Comparison of ENCODE assay signal across 12 mouse cellular contexts in the genomic region with DNA sequence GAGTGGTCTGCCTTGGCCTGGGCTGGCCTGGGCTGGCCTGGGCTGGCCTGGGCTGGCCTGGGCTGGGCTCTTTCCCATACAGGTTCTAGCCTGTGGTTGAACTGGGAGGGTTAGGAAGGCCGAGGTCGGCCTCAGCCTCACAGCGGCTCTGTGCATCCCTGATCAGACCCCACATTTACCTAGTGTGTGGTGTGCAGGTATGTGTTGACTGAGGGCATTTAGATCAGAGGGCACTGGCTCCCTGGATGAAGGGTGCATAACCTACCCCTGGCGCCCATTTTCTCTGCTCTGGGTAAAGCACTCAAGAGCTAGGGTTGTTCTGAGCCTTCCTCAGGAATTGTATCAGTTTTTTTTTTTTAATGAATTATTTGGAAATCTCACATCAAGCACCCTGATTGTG. TPM values are rescaled to one million over a fixed set of nuclear protein-coding genes. Genes with fewer than 3 reads are reported as not detected.
DNase-seq lines count a peak whose midpoint lies in the region; ATAC-seq and TF ChIP-seq lines count a peak whose summit lies in the region.
"Had no signal": no experiment of that assay in that cellular context is flagged by ENCODE, and none has a peak within 500 bp of the region (broad histone marks: within the 10 kb centered on the region; RNA-seq: fewer than 3 reads in every experiment).

Gene Astl (plus strand): TSS at position 224 of the 400 bp plus-strand sequence.

- peaks cover 16% of the 10 kb centered on the region for H3K27me3 ChIP-seq in heart, embryonic 16.5 days (ENCODE audit: control insufficient read depth, insufficient read depth, low read length)
- peaks cover 42% of the 10 kb centered on the region for H3K27me3 ChIP-seq in neural tube, embryonic 12.5 days (replicated peaks)
- H3K27me3 ChIP-seq in limb, embryonic 12.5 days: peaks cover 55% of the 10 kb centered on the region
- peaks cover 3% of the 10 kb centered on the region; the same call in 1 of the 2 replicates for H3K27me3 ChIP-seq in stomach, postnatal 0 days (ENCODE audit: control insufficient read depth, insufficient read depth, low read length)

- H3K27ac ChIP-seq in heart, embryonic 16.5 days (ENCODE audit: low read length): peak within 1 kb of the TSS; percentile 26; the same call in 1 of the 2 replicates
- no peak within 1 kb of the TSS for H3K27ac ChIP-seq in neural tube, embryonic 12.5 days
- no peak within 1 kb of the TSS for H3K27ac ChIP-seq in limb, embryonic 12.5 days
- H3K27ac ChIP-seq in stomach, postnatal 0 days (replicated peaks): no peak within 1 kb of the TSS

- DNase-seq in heart, postnatal 25 days (ENCODE audit: low spot score): no peak
- no peak for DNase-seq in neural tube, embryonic 10.5 days (ENCODE audit: extremely low spot score, low spot score)
- no peak for DNase-seq in stomach, postnatal 0 days (ENCODE audit: low spot score)
- DNase-seq in testis, postnatal 10 days (ENCODE audit: low spot score): no peak
- no peak for DNase-seq in cerebellum, adult 11 months
- DNase-seq: kidney, postnatal 36 days had no signal

- no peak for ATAC-seq in heart, embryonic 16.5 days (replicated peaks; ENCODE audit: extremely low read depth, insufficient read depth, low FRiP score)
- ATAC-seq in neural tube, embryonic 12.5 days (ENCODE audit: low FRiP score, low read depth): no peak
- ATAC-seq in limb, embryonic 12.5 days (ENCODE audit: insufficient number of reproducible peaks, insufficient read depth, low FRiP score, low TSS enrichment, low read depth): no peak
- ATAC-seq in stomach, postnatal 0 days (ENCODE audit: low FRiP score, low TSS enrichment): no peak

- H3K36me3 ChIP-seq in heart, embryonic 16.5 days (ENCODE audit: control insufficient read depth, insufficient read depth): no peaks in the 10 kb centered on the region
- H3K36me3 ChIP-seq in neural tube, embryonic 12.5 days: no peaks in the 10 kb centered on the region
- H3K36me3 ChIP-seq in limb, embryonic 12.5 days: no peaks in the 10 kb centered on the region
- no peaks in the 10 kb centered on the region for H3K36me3 ChIP-seq in stomach, postnatal 0 days (ENCODE audit: control insufficient read depth, insufficient read depth, low read length)
- H3K36me3 ChIP-seq: G1E had no signal

- H3K4me2 ChIP-seq in heart, embryonic 16.5 days (ENCODE audit: low read depth, low read length): peak within 1 kb of the TSS; percentile 91
- peak within 1 kb of the TSS; percentile 90 for H3K4me2 ChIP-seq in neural tube, embryonic 12.5 days (replicated peaks)
- H3K4me2 ChIP-seq in limb, embryonic 12.5 days: peak within 1 kb of the TSS; percentile 97
- peak within 1 kb of the TSS; percentile 82; the same call in 1 of the 2 replicates for H3K4me2 ChIP-seq in stomach, postnatal 0 days (replicated peaks; ENCODE audit: low read depth)

- 80% methylated on average over 4 of the region's 4 CpGs for WGBS in heart, embryonic 16.5 days
- 88% methylated on average over 4 of the region's 4 CpGs for WGBS in neural tube, embryonic 12.5 days
- 87% methylated on average over 4 of the region's 4 CpGs for WGBS in limb, embryonic 12.5 days
- WGBS in stomach, postnatal 0 days: 66% methylated on average over 4 of the region's 4 CpGs

- no peak for TF ChIP-seq CTCF in stomach, postnatal 0 days (IDR thresholded peaks at IDR 0.05; ENCODE audit: low read depth)

- peaks cover 8% of the 10 kb centered on the region for H3K4me1 ChIP-seq in heart, embryonic 16.5 days (ENCODE audit: control insufficient read depth, insufficient read depth, low read length)
- peaks cover 12% of the 10 kb centered on the region for H3K4me1 ChIP-seq in neural tube, embryonic 12.5 days
- H3K4me1 ChIP-seq in limb, embryonic 12.5 days (replicated peaks): peaks cover 17% of the 10 kb centered on the region
- 0 out of 2 replicates have a peak, but pooled peaks cover 2% of the 10 kb centered on the region for H3K4me1 ChIP-seq in stomach, postnatal 0 days (replicated peaks; ENCODE audit: control insufficient read depth, insufficient read depth)

- H3K9ac ChIP-seq in heart, embryonic 16.5 days (ENCODE audit: low read length): peak within 1 kb of the TSS; percentile 72
- no peak within 1 kb of the TSS for H3K9ac ChIP-seq in neural tube, embryonic 12.5 days
- no peak within 1 kb of the TSS for H3K9ac ChIP-seq in limb, embryonic 12.5 days (replicated peaks)
- H3K9ac ChIP-seq in stomach, postnatal 0 days (ENCODE audit: low read length): no peak within 1 kb of the TSS

- intact Hi-C loops in heart, postnatal 25 days (cut with DNase I): no loop called here

- peak within 1 kb of the TSS; percentile 61 for H3K4me3 ChIP-seq in heart, embryonic 16.5 days (ENCODE audit: low read length)
- H3K4me3 ChIP-seq in neural tube, embryonic 12.5 days: no peak within 1 kb of the TSS
- H3K4me3 ChIP-seq in limb, embryonic 12.5 days (replicated peaks): 0 out of 2 replicates have a peak within 1 kb of the TSS, but pooled peaks have one; percentile 55
- H3K4me3 ChIP-seq in stomach, postnatal 0 days (ENCODE audit: low read depth, low read length): peak within 1 kb of the TSS; percentile 51; the same call in 1 of the 2 replicates

- no peaks in the 10 kb centered on the region for H3K9me3 ChIP-seq in heart, embryonic 16.5 days (replicated peaks; ENCODE audit: control insufficient read depth, low read length)
- H3K9me3 ChIP-seq in neural tube, embryonic 12.5 days: no peaks in the 10 kb centered on the region
- no peaks in the 10 kb centered on the region for H3K9me3 ChIP-seq in limb, embryonic 12.5 days
- H3K9me3 ChIP-seq in stomach, postnatal 0 days (ENCODE audit: control insufficient read depth, low read length): no peaks in the 10 kb centered on the region

- TF ChIP-seq EP300 in stomach, postnatal 0 days (optimal IDR thresholded peaks at IDR 0.05): no peak

RNA-seq across cellular contexts. Expression of gene Astl, which starts in this region (rescaled TPM):
- polyA plus RNA-seq in heart, embryonic 16.5 days (2015; fragmentation: Nextera tagmentation; extraction: Ambion mirVana): not detected in 2 replicates
- total RNA-seq in heart, postnatal 25 days (2021): not detected
- not detected in 2 replicates for polyA plus RNA-seq in neural tube, embryonic 12.5 days (2016; fragmentation: Nextera tagmentation; extraction: Ambion mirVana)
- not detected in 2 replicates for polyA plus RNA-seq in limb, embryonic 12.5 days (2016; fragmentation: Nextera tagmentation; extraction: Ambion mirVana)
- polyA plus RNA-seq in stomach, postnatal 0 days (2015; fragmentation: Nextera tagmentation; extraction: Ambion mirVana): not detected in 2 replicates
- total RNA-seq: adrenal gland, postnatal 4 days; megakaryocyte-erythroid progenitor cell, adult 5-6 weeks had no signal
- polyA plus RNA-seq: G1E had no signal
